ENCODE assay signal across 8 mouse cellular contexts in genomic region chr7:30231328-30231668, GRCm38 (mm10). TPM values are rescaled to one million over a fixed set of nuclear protein-coding genes. Genes with fewer than 3 reads are reported as not detected.
A peak's percentile ranks its signal among the peaks of the same experiment; 100 is the strongest.
DNase-seq lines count a peak whose midpoint lies in the region; ATAC-seq and TF ChIP-seq lines count a peak whose summit lies in the region.

No protein-coding gene starts in this region.

- H3K9me3 ChIP-seq in embryonic facial prominence, embryonic 13.5 days = no peaks in the 10 kb centered on the region
- H3K9me3 ChIP-seq in intestine, postnatal 0 days (ENCODE audit: control insufficient read depth) = no peaks in the 10 kb centered on the region
- H3K9me3 ChIP-seq in neural tube, embryonic 15.5 days (replicated peaks) = no peaks in the 10 kb centered on the region

- no peak for TF ChIP-seq CTCF in liver, adult 2 months (IDR thresholded peaks at IDR 0.05; ENCODE audit: low read depth, low read length)
- no peak for TF ChIP-seq CTCF in intestine, postnatal 0 days (IDR thresholded peaks at IDR 0.05; ENCODE audit: low read depth)

- H3K27ac ChIP-seq in liver, adult 2 months (replicated peaks; ENCODE audit: insufficient read depth, low read depth, low read length) = no peak overlapping the region
- peak overlapping the region; percentile 94; the same call in 1 of the 2 replicates for H3K27ac ChIP-seq in embryonic facial prominence, embryonic 13.5 days
- peak overlapping the region; percentile 92; the same call in 1 of the 2 replicates for H3K27ac ChIP-seq in intestine, postnatal 0 days (ENCODE audit: low read depth, low read length)
- peak overlapping the region; percentile 98 for H3K27ac ChIP-seq in neural tube, embryonic 15.5 days (replicated peaks)

- H3K36me3 ChIP-seq in liver, adult 2 months (ENCODE audit: control insufficient read depth, insufficient read depth, low read length) = no peaks in the 10 kb centered on the region; the same call in 1 of the 2 replicates
- H3K36me3 ChIP-seq in embryonic facial prominence, embryonic 13.5 days = peaks cover 45% of the 10 kb centered on the region
- H3K36me3 ChIP-seq in intestine, postnatal 0 days (ENCODE audit: control insufficient read depth, insufficient read depth) = peaks cover 33% of the 10 kb centered on the region
- H3K36me3 ChIP-seq in neural tube, embryonic 15.5 days = peaks cover 41% of the 10 kb centered on the region

- no peak for TF ChIP-seq POLR2A in liver, adult 2 months (IDR thresholded peaks at IDR 0.05; ENCODE audit: extremely low read depth, insufficient read depth, low read length)

- no peak for DNase-seq in liver, adult 2 months (ENCODE audit: extremely low read depth, low read depth, low spot score)
- DNase-seq in liver = no peak
- DNase-seq in ovary, adult 18-20 months (ENCODE audit: low spot score) = no peak
- DNase-seq in thymus, adult 18-20 months = no peak
- no peak for DNase-seq in thymus, postnatal 10 days (ENCODE audit: low spot score in 2 of 2)

- peak; percentile 3; the same call in 1 of the 2 replicates for ATAC-seq in embryonic facial prominence, embryonic 13.5 days (ENCODE audit: insufficient number of reproducible peaks, insufficient read depth, low FRiP score, low TSS enrichment, low read depth)
- ATAC-seq in intestine, postnatal 0 days = 0 out of 2 replicates have a peak, but pooled peaks have one; percentile 2
- ATAC-seq in neural tube, embryonic 15.5 days (ENCODE audit: low FRiP score) = peak; percentile 48

- 2% methylated on average over 16 of the region's 16 CpGs for whole genome bisulfite sequencing in liver, adult 2 months
- under 1% methylated on average over 16 of the region's 16 CpGs for WGBS in embryonic facial prominence, embryonic 13.5 days
- WGBS in intestine, postnatal 0 days = under 1% methylated on average over 16 of the region's 16 CpGs
- WGBS in neural tube, embryonic 15.5 days = 0% methylated on average over 16 of the region's 16 CpGs

- H3K4me1 ChIP-seq in liver, adult 2 months (ENCODE audit: control insufficient read depth, insufficient read depth, low read length) = peaks cover 13% of the 10 kb centered on the region
- peaks cover 19% of the 10 kb centered on the region for H3K4me1 ChIP-seq in embryonic facial prominence, embryonic 13.5 days
- no peaks in the 10 kb centered on the region; the same call in 1 of the 2 replicates for H3K4me1 ChIP-seq in intestine, postnatal 0 days (replicated peaks; ENCODE audit: control insufficient read depth, insufficient read depth, low read length)
- H3K4me1 ChIP-seq in neural tube, embryonic 15.5 days = peaks cover 28% of the 10 kb centered on the region

- H3K79me2 ChIP-seq in liver, adult 2 months (ENCODE audit: control insufficient read depth, insufficient read depth, low read length) = no peaks in the 10 kb centered on the region

- peak overlapping the region; percentile 61 for H3K9ac ChIP-seq in liver, adult 2 months (ENCODE audit: low read depth, low read length)
- peak overlapping the region; percentile 80 for H3K9ac ChIP-seq in embryonic facial prominence, embryonic 13.5 days
- H3K9ac ChIP-seq in intestine, postnatal 0 days (ENCODE audit: low read depth, low read length) = peak overlapping the region; percentile 64
- peak overlapping the region; percentile 63 for H3K9ac ChIP-seq in neural tube, embryonic 15.5 days (replicated peaks)

- H3K4me2 ChIP-seq in embryonic facial prominence, embryonic 13.5 days = peak overlapping the region; percentile 80
- H3K4me2 ChIP-seq in intestine, postnatal 0 days (replicated peaks; ENCODE audit: low read depth) = peak overlapping the region; percentile 83
- peak overlapping the region; percentile 84 for H3K4me2 ChIP-seq in neural tube, embryonic 15.5 days

- peak overlapping the region; percentile 73 for H3K4me3 ChIP-seq in liver, adult 2 months (ENCODE audit: insufficient read depth, low read depth, low read length)
- peak overlapping the region; percentile 66 for H3K4me3 ChIP-seq in embryonic facial prominence, embryonic 13.5 days
- peak overlapping the region; percentile 72 for H3K4me3 ChIP-seq in intestine, postnatal 0 days (ENCODE audit: low read depth, low read length)
- peak overlapping the region; percentile 80 for H3K4me3 ChIP-seq in neural tube, embryonic 15.5 days (replicated peaks)

- H3K27me3 ChIP-seq in liver, adult 2 months (ENCODE audit: control insufficient read depth, insufficient read depth, low read length) = no peaks in the 10 kb centered on the region
- no peaks in the 10 kb centered on the region for H3K27me3 ChIP-seq in embryonic facial prominence, embryonic 13.5 days
- no peaks in the 10 kb centered on the region for H3K27me3 ChIP-seq in intestine, postnatal 0 days (replicated peaks; ENCODE audit: control insufficient read depth, insufficient read depth, low read length)
- no peaks in the 10 kb centered on the region for H3K27me3 ChIP-seq in neural tube, embryonic 15.5 days (replicated peaks)

RNA-seq across cellular contexts. Expression of gene Polr2i, which starts 0.5 kb away (rescaled TPM):
- total RNA-seq in liver, adult 2 months (2014; rRNA removed) = 57.1 and 68.6 TPM in 2 replicates
- 99.9 and 109 TPM in 2 replicates for polyA plus RNA-seq in liver, adult 2 months (2012; rRNA removed)
- 180 and 201 TPM in 2 replicates for polyA plus RNA-seq in embryonic facial prominence, embryonic 13.5 days (2015; fragmentation: Nextera tagmentation; extraction: Ambion mirVana)
- polyA plus RNA-seq in intestine, postnatal 0 days (2015; fragmentation: Nextera tagmentation; extraction: Ambion mirVana) = 84.6 and 91.2 TPM in 2 replicates
- polyA plus RNA-seq in neural tube, embryonic 15.5 days (2015; fragmentation: Nextera tagmentation; extraction: Ambion mirVana) = 165 and 194 TPM in 2 replicates

RNA-seq across cellular contexts. Expression of gene Tbcb, which starts 0.8 kb away (rescaled TPM):
- 32.3 and 32.5 TPM in 2 replicates for total RNA-seq in liver, adult 2 months (2014; rRNA removed)
- 21.5 and 22.1 TPM in 2 replicates for polyA plus RNA-seq in liver, adult 2 months (2012; rRNA removed)
- 213 and 214 TPM in 2 replicates for polyA plus RNA-seq in embryonic facial prominence, embryonic 13.5 days (2015; fragmentation: Nextera tagmentation; extraction: Ambion mirVana)
- 159 and 160 TPM in 2 replicates for polyA plus RNA-seq in intestine, postnatal 0 days (2015; fragmentation: Nextera tagmentation; extraction: Ambion mirVana)
- polyA plus RNA-seq in neural tube, embryonic 15.5 days (2015; fragmentation: Nextera tagmentation; extraction: Ambion mirVana) = 405 and 478 TPM in 2 replicates

RNA-seq across cellular contexts. Expression of gene Ovol3, which starts 4.2 kb away (rescaled TPM):
- not detected in 2 replicates for total RNA-seq in liver, adult 2 months (2014; rRNA removed)
- polyA plus RNA-seq in liver, adult 2 months (2012; rRNA removed) = 0.94 and 1.0 TPM in 2 replicates
- 0.30 TPM in 1 of 2 replicates, not detected in the other for polyA plus RNA-seq in embryonic facial prominence, embryonic 13.5 days (2015; fragmentation: Nextera tagmentation; extraction: Ambion mirVana)
- not detected in 2 replicates for polyA plus RNA-seq in intestine, postnatal 0 days (2015; fragmentation: Nextera tagmentation; extraction: Ambion mirVana)
- 0.26 TPM in 1 of 2 replicates, not detected in the other for polyA plus RNA-seq in neural tube, embryonic 15.5 days (2015; fragmentation: Nextera tagmentation; extraction: Ambion mirVana)

RNA-seq across cellular contexts. Expression of gene Capns1, which starts 32.7 kb away (rescaled TPM):
- 65.5 and 73.6 TPM in 2 replicates for total RNA-seq in liver, adult 2 months (2014; rRNA removed)
- 235 and 253 TPM in 2 replicates for polyA plus RNA-seq in liver, adult 2 months (2012; rRNA removed)
- polyA plus RNA-seq in embryonic facial prominence, embryonic 13.5 days (2015; fragmentation: Nextera tagmentation; extraction: Ambion mirVana) = 92.0 and 110 TPM in 2 replicates
- 85.5 and 87.1 TPM in 2 replicates for polyA plus RNA-seq in intestine, postnatal 0 days (2015; fragmentation: Nextera tagmentation; extraction: Ambion mirVana)
- 88.7 and 88.9 TPM in 2 replicates for polyA plus RNA-seq in neural tube, embryonic 15.5 days (2015; fragmentation: Nextera tagmentation; extraction: Ambion mirVana)

RNA-seq across cellular contexts. Expression of gene Cox7a1, which starts 47.4 kb away (rescaled TPM):
- total RNA-seq in liver, adult 2 months (2014; rRNA removed) = 6.1 and 9.7 TPM in 2 replicates
- 2.0 and 2.8 TPM in 2 replicates for polyA plus RNA-seq in liver, adult 2 months (2012; rRNA removed)
- 3.7 and 4.7 TPM in 2 replicates for polyA plus RNA-seq in embryonic facial prominence, embryonic 13.5 days (2015; fragmentation: Nextera tagmentation; extraction: Ambion mirVana)
- polyA plus RNA-seq in intestine, postnatal 0 days (2015; fragmentation: Nextera tagmentation; extraction: Ambion mirVana) = 54.1 and 60.2 TPM in 2 replicates
- 5.7 and 5.9 TPM in 2 replicates for polyA plus RNA-seq in neural tube, embryonic 15.5 days (2015; fragmentation: Nextera tagmentation; extraction: Ambion mirVana)
